Mouse (Mus musculus) mammary gland, adult 2 months (tissue): ENCODE results near the gene Olfr698. TPM values are rescaled to one million over a fixed set of nuclear protein-coding genes. Genes with fewer than 3 reads are reported as not detected.

Source experiments
- polyA plus RNA-seq: library from polyadenylated mRNA; depleted of rRNA; stranded (reverse); fragments of >200 nt; gene quantifications from 2 replicates; pipeline ENCODE4 v1.2.3, GENCODE M21; 2012; ENCODE audit warnings: low replicate concordance; rRNA removed

Olfr698 gene
- not detected in 2 replicates for polyA plus RNA-seq

GRCm38 (mm10) chr7:106755297-106755696 is at the start of gene Olfr698:
Gene Olfr698 (minus strand): TSS chr7:106755397.

GRCm38 (mm10) chr7:106793098-106793497 is 37.9 kb upstream of the Olfr698 start, which contains the start of gene Olfr699:
Gene Olfr699 (minus strand): TSS chr7:106793198.

GRCm38 (mm10) chr7:106742343-106742742 is 12.9 kb downstream of the Olfr698 start, which contains the start of gene Olfr697:
Gene Olfr697 (minus strand): TSS chr7:106742443.

GRCm38 (mm10) chr7:106716296-106716695 is 38.9 kb downstream of the Olfr698 start, which contains the start of gene Olfr695:
Gene Olfr695 (minus strand): TSS chr7:106716396.

Other genes starting within 250 kb of the Olfr698 start
- gene Olfr693, start 74.8 kb downstream of the Olfr698 start, polyA plus RNA-seq, result not detected in 2 replicates
- not detected in 2 replicates for gene Olfr694, start 63.6 kb downstream of the Olfr698 start, polyA plus RNA-seq
- not detected in 2 replicates for gene Olfr695, start 39.0 kb downstream of the Olfr698 start, polyA plus RNA-seq
- gene Olfr697, start 13.0 kb downstream of the Olfr698 start, polyA plus RNA-seq, result not detected in 2 replicates
- not detected in 2 replicates for gene Olfr699, start 37.8 kb upstream of the Olfr698 start, polyA plus RNA-seq
- not detected in 2 replicates for gene Olfr700, start 53.4 kb upstream of the Olfr698 start, polyA plus RNA-seq
- not detected in 2 replicates for gene Olfr701, start 58.7 kb upstream of the Olfr698 start, polyA plus RNA-seq
- not detected in 2 replicates for gene Olfr702, start 78.5 kb upstream of the Olfr698 start, polyA plus RNA-seq
- gene Olfr703, start 88.0 kb upstream of the Olfr698 start, polyA plus RNA-seq, result not detected in 2 replicates
- gene Olfr704, start 107.8 kb upstream of the Olfr698 start, polyA plus RNA-seq, result not detected in 2 replicates
- not detected in 2 replicates for gene Olfr705, start 121.5 kb upstream of the Olfr698 start, polyA plus RNA-seq
- not detected in 2 replicates for gene Olfr706, start 132.8 kb upstream of the Olfr698 start, polyA plus RNA-seq
- gene Olfr707, start 145.8 kb upstream of the Olfr698 start, polyA plus RNA-seq, result not detected in 2 replicates
- not detected in 2 replicates for gene Olfr1532-ps1, start 152.6 kb upstream of the Olfr698 start, polyA plus RNA-seq
- not detected in 2 replicates for gene Olfr709-ps1, start 176.8 kb upstream of the Olfr698 start, polyA plus RNA-seq
- not detected in 2 replicates for gene Olfr710, start 192.9 kb upstream of the Olfr698 start, polyA plus RNA-seq
- not detected in 2 replicates for gene Olfr6, start 208.5 kb upstream of the Olfr698 start, polyA plus RNA-seq
- not detected in 2 replicates for gene Olfr711, start 220.1 kb upstream of the Olfr698 start, polyA plus RNA-seq